ENCODE assay signal across 8 mouse cellular contexts in the genomic region with DNA sequence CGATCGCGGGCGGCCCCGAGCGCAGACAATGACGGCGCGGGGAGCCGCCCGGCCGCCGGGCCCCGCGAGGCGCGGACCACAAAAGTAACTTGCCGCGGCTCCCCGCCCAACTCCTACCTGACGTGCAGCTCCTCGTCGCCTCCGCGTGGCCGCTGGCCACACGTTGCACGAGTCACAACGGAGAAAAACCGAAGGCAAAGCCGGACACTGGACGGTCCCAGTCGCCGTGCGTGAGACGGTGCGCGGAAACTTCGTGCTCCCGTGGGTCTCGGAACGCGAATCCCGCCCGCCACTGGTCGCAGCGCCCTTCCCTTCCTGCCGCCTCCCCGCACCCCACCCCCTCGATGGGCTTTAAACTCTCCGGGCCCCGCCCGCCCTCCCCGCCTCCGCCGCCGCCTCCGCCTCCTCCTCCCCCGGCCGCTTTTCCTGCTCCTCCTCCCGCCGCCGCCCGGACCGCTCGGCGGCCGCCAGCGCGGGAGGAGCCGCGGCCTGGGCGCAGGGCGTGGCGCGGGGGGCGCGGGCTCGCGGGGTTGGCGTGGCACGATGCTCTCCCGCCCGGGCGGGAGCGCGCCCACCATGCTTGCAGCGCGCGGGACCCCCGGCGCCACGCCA. TPM values are rescaled to one million over a fixed set of nuclear protein-coding genes. Genes with fewer than 3 reads are reported as not detected.
A peak's percentile ranks its signal among the peaks of the same experiment; 100 is the strongest.
DNase-seq lines count a peak whose midpoint lies in the region; ATAC-seq and TF ChIP-seq lines count a peak whose summit lies in the region.

No protein-coding gene starts in this region.

- no peaks in the 10 kb centered on the region for H3K36me3 ChIP-seq in embryonic facial prominence, embryonic 11.5 days (replicated peaks; ENCODE audit: control insufficient read depth, insufficient read depth, low read depth, low read length)
- no peaks in the 10 kb centered on the region for H3K36me3 ChIP-seq in heart, embryonic 11.5 days (ENCODE audit: control insufficient read depth, insufficient read depth, low read length)
- H3K36me3 ChIP-seq in kidney, embryonic 14.5 days (ENCODE audit: control insufficient read depth, insufficient read depth, low read length) = no peaks in the 10 kb centered on the region
- H3K36me3 ChIP-seq in lung, postnatal 0 days (ENCODE audit: insufficient read depth, low read length) = no peaks in the 10 kb centered on the region

- peak overlapping the region; percentile 73 for H3K4me3 ChIP-seq in embryonic facial prominence, embryonic 11.5 days (ENCODE audit: low read depth, low read length)
- H3K4me3 ChIP-seq in heart, embryonic 11.5 days (ENCODE audit: low read depth, low read length) = peak overlapping the region; percentile 75
- peak overlapping the region; percentile 65 for H3K4me3 ChIP-seq in kidney, embryonic 14.5 days (ENCODE audit: low read length)
- H3K4me3 ChIP-seq in lung, postnatal 0 days (ENCODE audit: low read depth, low read length) = peak overlapping the region; percentile 67

- TF ChIP-seq CTCF in lung, postnatal 0 days (IDR thresholded peaks at IDR 0.05) = peak; percentile 30; the same call in 1 of the 2 replicates

- DNase-seq in adrenal gland, adult 2 months = peak; percentile 80
- peak; percentile 74 for DNase-seq in embryonic facial prominence, embryonic 11.5 days (ENCODE audit: low spot score)
- DNase-seq in lung, postnatal 0 days (ENCODE audit: low spot score) = peak; percentile 79
- DNase-seq in ovary, postnatal 36 days (ENCODE audit: low spot score) = peak; percentile 51
- no peak for DNase-seq in frontal cortex, postnatal 36 days (ENCODE audit: low spot score in 2 of 2)

- ATAC-seq in embryonic facial prominence, embryonic 11.5 days (replicated peaks; ENCODE audit: insufficient number of reproducible peaks, low FRiP score, low TSS enrichment, low read depth) = peak; percentile 84
- peak; percentile 81 for ATAC-seq in heart, embryonic 11.5 days (replicated peaks; ENCODE audit: insufficient number of reproducible peaks, low FRiP score, low TSS enrichment)
- ATAC-seq in kidney, embryonic 14.5 days (ENCODE audit: low FRiP score, low TSS enrichment) = peak; percentile 87
- ATAC-seq in lung, postnatal 0 days = peak; percentile 85
- ATAC-seq in erythroid progenitor cell, adult 5-6 weeks (replicated peaks; ENCODE audit: low FRiP score, poor library complexity, severe bottlenecking) = no peak

- H3K9me3 ChIP-seq in embryonic facial prominence, embryonic 11.5 days (replicated peaks; ENCODE audit: control insufficient read depth, low read length) = no peaks in the 10 kb centered on the region
- H3K9me3 ChIP-seq in heart, embryonic 11.5 days (replicated peaks; ENCODE audit: control insufficient read depth, low read length) = no peaks in the 10 kb centered on the region
- H3K9me3 ChIP-seq in kidney, embryonic 14.5 days (ENCODE audit: control insufficient read depth, low read length) = no peaks in the 10 kb centered on the region
- no peaks in the 10 kb centered on the region for H3K9me3 ChIP-seq in lung, postnatal 0 days (ENCODE audit: low read length)

- peaks cover 48% of the 10 kb centered on the region for H3K27me3 ChIP-seq in embryonic facial prominence, embryonic 11.5 days (ENCODE audit: control insufficient read depth, insufficient read depth, low read length)
- H3K27me3 ChIP-seq in heart, embryonic 11.5 days (ENCODE audit: control insufficient read depth, insufficient read depth, low read length) = peaks cover 56% of the 10 kb centered on the region
- peaks cover 86% of the 10 kb centered on the region for H3K27me3 ChIP-seq in kidney, embryonic 14.5 days (ENCODE audit: control insufficient read depth, insufficient read depth, low read length)
- H3K27me3 ChIP-seq in lung, postnatal 0 days (replicated peaks; ENCODE audit: insufficient read depth, low read length) = peaks cover 12% of the 10 kb centered on the region

- peak overlapping the region; percentile 50 for H3K4me2 ChIP-seq in embryonic facial prominence, embryonic 11.5 days (ENCODE audit: low read depth, low read length)
- peak overlapping the region; percentile 56 for H3K4me2 ChIP-seq in heart, embryonic 11.5 days
- peak overlapping the region; percentile 54 for H3K4me2 ChIP-seq in kidney, embryonic 14.5 days (replicated peaks; ENCODE audit: low read depth, low read length)
- peak overlapping the region; percentile 64 for H3K4me2 ChIP-seq in lung, postnatal 0 days (replicated peaks; ENCODE audit: low read depth, low read length)

- no peaks in the 10 kb centered on the region for H3K4me1 ChIP-seq in embryonic facial prominence, embryonic 11.5 days (ENCODE audit: control insufficient read depth, insufficient read depth, low read length)
- H3K4me1 ChIP-seq in heart, embryonic 11.5 days (ENCODE audit: control insufficient read depth, insufficient read depth, low read length) = peaks cover 7% of the 10 kb centered on the region; the same call in 1 of the 2 replicates
- H3K4me1 ChIP-seq in kidney, embryonic 14.5 days (ENCODE audit: control insufficient read depth, insufficient read depth, low read length) = no peaks in the 10 kb centered on the region
- no peaks in the 10 kb centered on the region for H3K4me1 ChIP-seq in lung, postnatal 0 days (ENCODE audit: insufficient read depth, low read depth, low read length)

- under 1% methylated on average over 52 of the region's 93 CpGs for WGBS in embryonic facial prominence, embryonic 11.5 days
- under 1% methylated on average over 67 of the region's 93 CpGs for WGBS in heart, embryonic 11.5 days (ENCODE audit: insufficient replicate concordance)
- under 1% methylated on average over 53 of the region's 93 CpGs for WGBS in kidney, embryonic 14.5 days
- WGBS in lung, postnatal 0 days = under 1% methylated on average over 34 of the region's 93 CpGs

- peak overlapping the region; percentile 97 for H3K9ac ChIP-seq in embryonic facial prominence, embryonic 11.5 days (replicated peaks; ENCODE audit: low read length)
- peak overlapping the region; percentile 90 for H3K9ac ChIP-seq in heart, embryonic 11.5 days (ENCODE audit: low read depth, low read length)
- peak overlapping the region; percentile 97 for H3K9ac ChIP-seq in kidney, embryonic 14.5 days (ENCODE audit: low read depth, low read length)
- peak overlapping the region; percentile 77 for H3K9ac ChIP-seq in lung, postnatal 0 days (replicated peaks; ENCODE audit: low read depth)

- TF ChIP-seq EP300 in lung, postnatal 0 days (IDR thresholded peaks at IDR 0.05) = no peak

- peak overlapping the region; percentile 92 for H3K27ac ChIP-seq in embryonic facial prominence, embryonic 11.5 days (replicated peaks; ENCODE audit: low read depth, low read length)
- H3K27ac ChIP-seq in heart, embryonic 11.5 days (ENCODE audit: low read depth, low read length) = peak overlapping the region; percentile 94
- peak overlapping the region; percentile 94 for H3K27ac ChIP-seq in kidney, embryonic 14.5 days (ENCODE audit: low read depth, low read length)
- H3K27ac ChIP-seq in lung, postnatal 0 days (ENCODE audit: low read length) = peak overlapping the region; percentile 89

RNA-seq across cellular contexts. Expression of a gene that starts 1.3 kb away (rescaled TPM):
- 10 to 100 TPM; 81.2 to 87.0 TPM for total RNA-seq in adrenal gland, adult 2 months (2021)
- polyA plus RNA-seq in adrenal gland, adult 2 months (2012; rRNA removed) = 32.5 and 44.2 TPM in 2 replicates
- polyA plus RNA-seq in embryonic facial prominence, embryonic 11.5 days (2014; fragmentation: Nextera tagmentation; extraction: Ambion mirVana) = 228 and 230 TPM in 2 replicates
- polyA plus RNA-seq in heart, embryonic 11.5 days (2014; fragmentation: Nextera tagmentation; extraction: Ambion mirVana) = 263 and 402 TPM in 2 replicates
- 228 and 307 TPM in 2 replicates for polyA plus RNA-seq in kidney, embryonic 14.5 days (2014; fragmentation: Nextera tagmentation; extraction: Ambion mirVana)
- polyA plus RNA-seq in lung, postnatal 0 days (2015; fragmentation: Nextera tagmentation; extraction: Ambion mirVana) = 86.9 and 92.2 TPM in 2 replicates
- 5.9 TPM in 1 of 2 replicates, not detected in the other for total RNA-seq in erythroid progenitor cell, adult 5-6 weeks (2015; ENCODE audit: low replicate concordance)
- total RNA-seq in erythroid progenitor cell, adult 5-6 weeks (2017; ENCODE audit: low replicate concordance) = 0.39 and 2.1 TPM in 2 replicates

Comparison
In these comparisons a context has a peak if more than half of its experiments do, and no peak if none do; other contexts are left out.
1. DNase-seq: peak in adrenal gland, adult 2 months (single experiment), embryonic facial prominence, embryonic 11.5 days (single experiment), lung, postnatal 0 days (single experiment) and ovary, postnatal 36 days (single experiment); none in frontal cortex, postnatal 36 days (0 of 2).
2. Peak in every context shown above with its lines, with median percentiles within 50 percentile points of each other: H3K27ac ChIP-seq, H3K4me2 ChIP-seq, H3K4me3 ChIP-seq and H3K9ac ChIP-seq.